Mouse (Mus musculus) heart, adult 18-20 months (tissue): ENCODE data around the gene Tgif2. TPM values are rescaled to one million over a fixed set of nuclear protein-coding genes. Genes with fewer than 3 reads are reported as not detected.

Experiments used
- total RNA-seq, 2 experiments: library from RNA; stranded (reverse); gene quantifications; 2 replicates each; pipeline ENCODE4 v1.2.3; 2021

Tgif2 gene
- total RNA-seq, 2 experiments from 2014 or later: 0.37 to 0.44 TPM

Other genes with a start within 250 kb of the Tgif2 start
- 10 to 100 TPM; 31.7 to 36.7 TPM for gene Dlgap4, start 226.3 kb upstream of the Tgif2 start, total RNA-seq
- gene Myl9, start 64.6 kb upstream of the Tgif2 start, total RNA-seq: 10 to 100 TPM; 70.9 to 74.6 TPM
- gene 4930518I15Rik, start 17.9 kb downstream of the Tgif2 start, total RNA-seq: under 1 TPM; 0.49 to 0.60 TPM
- gene Rab5if, start 23.1 kb downstream of the Tgif2 start, total RNA-seq: 100 to 1,000 TPM; 110 to 113 TPM
- under 1 TPM in 1 of 2 experiments, not detected in 1; 0.31 TPM for gene Sla2, start 47.2 kb downstream of the Tgif2 start, total RNA-seq
- 10 to 100 TPM; 17.7 to 23.7 TPM for gene Ndrg3, start 152.0 kb downstream of the Tgif2 start, total RNA-seq
- gene Dsn1, start 167.1 kb downstream of the Tgif2 start, total RNA-seq: 1 to 10 TPM; 1.7 to 2.3 TPM
- 10 to 100 TPM; 10.4 to 11.0 TPM for gene Soga1, start 239.2 kb downstream of the Tgif2 start, total RNA-seq
- not detected for gene Tldc2, start 247.0 kb downstream of the Tgif2 start, total RNA-seq